Mouse (Mus musculus) MEL-GATA-1-ER (cell line): ENCODE data around the gene Gbx1.
"Not testable (repeated sequence)": the region's sequence is repeated elsewhere in the genome, so short reads cannot be mapped to it uniquely, and the experiment has no call there.

Experiments
- DNase-seq: peaks from one replicate; pipeline ENCODE4 v3.0.0-alpha.2; 2012; ENCODE audit warnings: low read depth; ENCODE audit errors: extremely low read depth

Gene Gbx1

DNA sequence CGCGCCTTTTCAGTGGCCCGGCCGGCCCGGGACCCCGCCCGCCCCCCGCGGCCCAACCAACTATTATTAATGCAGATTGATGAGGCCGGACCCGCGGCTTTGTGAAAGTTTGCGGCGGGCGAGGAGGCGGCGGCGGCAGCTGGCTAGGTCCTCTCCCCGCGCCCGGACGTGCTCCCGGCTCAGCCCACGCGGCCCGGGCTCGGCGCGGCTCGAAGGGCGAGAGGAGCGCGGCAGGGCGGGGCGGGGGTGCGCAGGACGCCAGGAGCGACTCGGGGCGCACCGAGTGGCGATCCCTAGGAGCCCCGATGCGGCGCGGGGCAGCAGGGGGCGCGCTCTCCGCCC is at the start of gene Gbx1:
Gene Gbx1, minus strand, starts transcription at position 314 of the 342 bp plus-strand sequence.
- DNase-seq, result no peak

GRCm38 (mm10) chr5:24576801-24577182 is 49.8 kb upstream of the Gbx1 start:
- no peak for DNase-seq

GRCm38 (mm10) chr5:24575948-24576347 is 48.9 kb upstream of the Gbx1 start:
- peak; percentile 71 for DNase-seq

- no peak for DNase-seq
Observed at GRCm38 (mm10) chr5:24556709-24557108, 29.7 kb upstream of the Gbx1 start, which contains the start of gene 4931409K22Rik. Gene 4931409K22Rik, minus strand, starts transcription at chr5:24556809.

GRCm38 (mm10) chr5:24555335-24555734 is 28.3 kb upstream of the Gbx1 start:
- not testable (repeated sequence) for DNase-seq

- DNase-seq, result no peak
Observed at GRCm38 (mm10) chr5:24553621-24554244, 26.7 kb upstream of the Gbx1 start.

DNA sequence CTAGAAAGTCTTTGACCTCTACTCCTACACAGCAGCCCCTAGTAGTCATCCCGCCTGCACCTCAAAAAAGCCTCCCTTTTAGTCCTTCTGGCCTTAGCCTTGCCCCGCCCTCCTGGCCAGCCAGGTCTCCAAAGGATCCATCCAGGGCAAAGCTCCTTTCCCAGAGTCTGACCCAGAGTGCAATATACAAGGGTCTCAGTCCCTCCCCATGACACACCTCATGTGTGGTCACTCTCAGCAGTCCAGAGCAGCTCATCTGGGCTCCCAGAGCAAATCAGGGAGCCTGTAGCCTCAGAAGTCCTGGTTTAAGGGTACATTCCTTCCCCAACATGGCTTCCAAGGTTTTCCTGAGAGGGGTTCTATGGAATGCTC is 24.3 kb upstream of the Gbx1 start:
- no peak for DNase-seq

GRCm38 (mm10) chr5:24550598-24551316 is 23.8 kb upstream of the Gbx1 start:
- DNase-seq, result no peak

- peak; percentile 58 for DNase-seq
Observed at GRCm38 (mm10) chr5:24542643-24543042, 15.6 kb upstream of the Gbx1 start.

- DNase-seq, result no peak
Observed at GRCm38 (mm10) chr5:24541144-24541569, 14.2 kb upstream of the Gbx1 start.

DNA sequence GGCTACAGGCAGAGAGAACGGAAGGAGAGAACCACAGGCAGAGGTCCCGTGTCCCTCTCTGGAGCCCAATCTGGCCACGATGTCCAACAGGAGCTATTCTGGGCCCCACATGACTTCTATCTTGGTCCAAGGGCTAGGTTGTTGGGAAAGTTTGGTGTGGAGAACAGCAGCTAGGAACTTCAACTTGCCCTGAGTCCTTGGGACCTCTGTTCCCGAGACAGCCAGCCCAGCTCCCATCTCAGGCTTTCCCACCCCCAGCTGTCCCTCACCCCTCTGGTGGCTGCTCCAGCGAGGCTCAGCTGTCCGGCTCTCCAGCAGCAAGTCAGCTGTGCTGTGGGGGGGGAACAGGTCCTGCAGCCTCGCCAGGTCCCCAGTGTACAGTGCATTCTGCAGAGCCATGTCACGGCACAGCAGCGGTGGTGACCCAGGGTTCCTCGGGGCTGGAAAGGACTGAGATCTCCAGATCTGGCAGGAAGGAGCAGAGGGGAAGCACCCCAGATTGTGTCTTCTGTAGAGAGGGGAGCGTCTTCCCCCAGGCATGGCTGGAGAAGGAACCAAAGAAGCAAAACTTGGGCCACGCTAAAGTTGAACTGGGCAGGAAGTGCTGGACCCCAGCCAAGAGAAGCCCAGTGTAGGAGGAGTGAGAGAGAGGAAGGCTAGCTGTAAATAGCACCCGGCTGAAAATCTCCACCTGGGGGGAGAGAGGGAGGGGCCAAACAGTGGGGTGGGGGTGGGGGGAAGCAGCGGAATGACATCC is 13.6 kb upstream of the Gbx1 start, which contains the start of gene Asb10:
Gene Asb10, minus strand, starts transcription at position 592 of the 757 bp plus-strand sequence.
- DNase-seq, result peak; percentile 49

DNA sequence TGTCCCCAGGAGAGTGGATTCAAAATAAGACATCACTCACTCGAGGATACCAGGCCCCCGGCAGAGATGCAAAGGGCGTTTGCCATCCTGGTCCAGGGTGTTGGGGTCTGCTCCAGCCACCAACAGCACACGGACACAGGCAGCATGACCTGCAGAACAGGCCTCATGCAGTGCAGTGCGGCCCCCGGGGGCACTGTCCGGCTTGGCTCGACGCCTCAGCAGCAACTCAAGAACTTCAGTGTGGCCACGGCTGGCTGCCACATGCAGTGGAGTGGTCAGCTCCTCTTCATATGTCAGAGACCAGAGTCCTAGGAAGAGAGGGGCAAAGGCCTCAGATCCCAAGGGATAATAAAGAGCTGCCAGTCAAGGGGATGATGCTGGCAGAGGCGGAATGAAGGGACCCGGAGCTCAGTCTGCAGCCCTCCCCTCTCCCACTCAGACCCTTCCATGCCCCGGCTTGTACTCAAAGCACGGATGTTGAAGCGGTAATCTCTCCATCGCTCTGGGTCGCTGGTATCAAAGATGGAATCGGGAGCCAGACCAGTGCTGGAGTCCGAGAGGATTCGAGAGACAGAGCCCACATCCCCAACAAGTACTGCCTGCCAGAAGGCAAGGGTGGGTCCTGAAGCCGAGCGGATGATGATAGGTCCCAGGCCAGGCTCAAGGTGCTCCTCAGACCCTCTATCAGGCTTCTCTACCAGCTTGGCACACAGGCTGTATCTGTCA is 12.7 kb upstream of the Gbx1 start:
- DNase-seq, result no peak

DNA sequence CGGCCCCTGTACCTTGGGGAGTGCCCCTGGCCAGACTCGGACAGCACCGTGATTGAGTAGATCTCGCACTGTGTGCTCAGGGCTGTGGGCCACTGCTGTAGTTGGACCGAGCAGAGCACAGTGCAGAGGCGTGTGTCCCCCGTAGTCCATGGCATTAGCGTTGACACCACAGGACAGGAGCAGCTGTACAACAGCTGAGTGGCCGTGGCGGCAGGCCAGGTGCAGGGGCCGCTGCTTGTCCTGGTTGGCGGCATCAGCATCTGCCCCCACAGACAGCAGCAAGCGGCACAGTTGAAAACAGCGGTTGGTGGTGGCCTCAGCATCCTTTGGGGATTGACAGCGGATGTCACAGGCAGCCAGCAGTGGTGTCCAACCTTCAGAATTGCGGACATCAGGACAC is 10.6 kb upstream of the Gbx1 start:
- DNase-seq, result no peak

DNA sequence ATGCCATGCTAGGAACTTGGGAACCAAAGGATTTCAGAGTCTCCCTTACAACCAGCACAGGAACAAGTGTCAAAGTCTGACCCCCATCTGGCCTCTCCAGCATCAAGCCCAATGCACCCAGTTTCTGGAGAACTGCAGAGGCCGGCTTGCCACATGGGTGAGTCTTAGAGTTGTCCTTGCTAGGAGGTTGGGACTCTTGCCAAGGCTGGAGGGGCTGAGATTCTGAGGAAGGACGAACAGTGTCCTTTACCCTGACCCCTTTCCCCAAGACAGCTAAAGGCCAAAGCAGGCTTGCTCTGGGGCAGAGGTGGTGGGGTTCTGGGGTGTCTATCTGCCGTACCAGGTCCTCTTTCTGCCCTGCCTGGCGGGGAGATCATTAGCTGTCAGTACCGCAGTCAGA is 9.5 kb upstream of the Gbx1 start:
- DNase-seq, result no peak

DNA sequence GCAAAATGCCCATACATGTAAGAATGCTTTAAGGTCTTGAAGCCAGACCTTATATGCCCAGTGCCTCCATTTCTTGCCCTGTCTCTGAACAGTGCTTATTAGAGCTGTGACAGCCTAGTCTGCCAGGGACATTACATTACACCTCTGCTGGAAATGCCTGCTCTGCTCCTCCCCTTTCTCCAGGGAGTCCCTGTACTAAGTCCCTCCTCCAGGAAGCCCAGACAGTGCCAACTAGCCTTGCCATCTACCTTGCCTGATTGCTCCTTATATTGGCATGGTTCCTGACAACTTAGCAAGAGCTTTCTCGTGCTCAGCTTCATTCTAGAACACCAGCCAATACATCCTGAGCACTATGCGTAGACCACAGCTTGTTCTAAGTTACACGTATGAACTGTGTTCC is 8.7 kb upstream of the Gbx1 start:
- DNase-seq, result no peak

DNA sequence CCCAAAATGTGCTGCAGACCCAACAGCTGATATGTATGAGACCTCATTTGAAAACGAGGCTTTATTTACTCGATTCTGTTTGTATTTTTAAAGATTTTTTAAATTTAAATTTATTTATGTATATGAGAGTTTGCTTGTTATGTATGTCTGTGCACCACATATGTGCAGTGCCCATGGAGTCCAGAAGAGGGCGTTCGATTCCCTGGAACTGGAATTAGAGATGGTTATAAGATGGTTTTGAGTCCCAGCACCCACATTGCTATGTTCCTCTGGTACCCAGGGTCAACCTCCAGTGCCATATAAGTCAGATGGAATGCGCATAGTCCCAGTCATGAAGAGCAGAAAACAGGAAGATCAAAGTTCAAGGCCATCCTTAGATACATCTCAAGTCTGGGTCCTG is 7.3 kb upstream of the Gbx1 start:
- no peak for DNase-seq

GRCm38 (mm10) chr5:24533391-24533790 is 6.4 kb upstream of the Gbx1 start:
- DNase-seq, result no peak

DNA sequence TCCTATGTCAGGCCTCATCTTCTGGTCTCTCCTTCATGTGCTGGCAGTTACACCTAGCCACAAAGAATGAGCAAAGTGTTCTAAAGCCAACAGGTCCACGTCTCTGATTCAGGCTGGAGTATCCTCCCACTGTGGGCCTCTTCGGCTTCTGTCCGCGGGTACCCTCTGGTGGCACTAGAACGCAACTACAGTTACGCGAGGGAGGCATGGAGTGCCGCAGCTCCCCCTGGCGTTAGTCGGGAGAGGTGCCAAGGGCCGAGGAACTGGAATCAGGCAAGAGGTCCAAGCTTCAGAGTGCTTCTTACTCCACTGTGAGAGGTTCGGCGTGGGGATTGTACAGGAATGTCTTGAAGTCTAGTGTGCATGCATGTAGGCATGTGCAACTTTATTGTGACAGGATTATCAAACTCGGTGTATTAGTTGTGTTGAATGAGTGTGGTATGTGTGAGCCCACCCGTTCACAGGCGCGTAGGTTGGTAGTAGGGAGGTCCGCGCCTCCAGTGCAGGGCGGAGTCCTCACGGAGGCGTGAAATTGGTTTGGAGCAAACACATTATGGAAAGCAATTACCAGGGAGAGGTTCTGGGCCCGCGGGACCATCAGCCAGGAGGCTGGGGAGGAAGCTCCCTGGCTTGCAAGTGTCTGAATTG is 3.2 kb upstream of the Gbx1 start:
- DNase-seq, result peak; percentile 60

DNA sequence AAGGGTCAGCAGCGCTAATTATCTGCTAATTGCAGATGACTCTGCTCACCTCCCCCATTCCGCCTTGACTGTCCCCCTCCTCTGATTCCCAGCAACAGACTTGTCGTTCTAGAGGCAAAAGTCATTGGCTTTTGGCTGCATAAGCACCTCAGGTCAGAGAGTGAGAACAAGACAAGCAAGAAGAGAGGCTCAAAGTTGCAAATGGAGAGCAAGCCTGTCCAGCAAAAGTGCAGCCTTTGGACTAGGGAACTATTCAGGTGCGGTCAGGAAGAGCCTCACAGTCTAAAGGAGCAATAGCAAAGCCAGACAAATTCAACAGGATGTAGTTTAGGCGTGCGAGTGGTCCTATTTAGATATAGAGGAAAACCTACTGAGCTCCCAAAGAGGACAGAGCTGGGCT is 778 bp upstream of the Gbx1 start:
- no peak for DNase-seq

GRCm38 (mm10) chr5:24526190-24526888 is 663 bp downstream of the Gbx1 start:
- no peak for DNase-seq
